Mouse (Mus musculus): Measurements from ENCODE around the gene Slitrk1. TPM values are rescaled to one million over a fixed set of nuclear protein-coding genes. Genes with fewer than 3 reads are reported as not detected.

Slitrk1 gene
- polyA plus RNA-seq (2016; fragmentation: Nextera tagmentation; extraction: Ambion mirVana) = 0.89 and 1.1 TPM in 2 replicates

GRCm38 (mm10) chr14:108913714-108914263 is at the start of gene Slitrk1:
Gene Slitrk1, minus strand, starts transcription at chr14:108914158.
- DNase-seq (ENCODE audit: low spot score) = peak; percentile 87
- under 1% methylated on average over 25 of the region's 25 CpGs for WGBS
- H3K27me3 ChIP-seq (replicated peaks; ENCODE audit: low read depth, poor library complexity, severe bottlenecking) = peaks cover 49% of the 10 kb centered on the region
- H3K27ac ChIP-seq (replicated peaks) = peak within 1 kb of the TSS; percentile 59
- H3K4me3 ChIP-seq = peak within 1 kb of the TSS; percentile 58
- H3K36me3 ChIP-seq (replicated peaks) = no peaks in the 10 kb centered on the region
- H3K4me1 ChIP-seq = peaks cover 39% of the 10 kb centered on the region
- H3K9me3 ChIP-seq = no peaks in the 10 kb centered on the region

GRCm38 (mm10) chr14:108935777-108936176 is 21.8 kb upstream of the Slitrk1 start:
- Histone ChIP-seq H3K27me3 (replicated peaks; ENCODE audit: low read depth, poor library complexity, severe bottlenecking) (no peaks in the 10 kb centered on the region), H3K4me1 (no peaks in the 10 kb centered on the region), H3K4me3 (no peak overlapping the region), H3K27ac (replicated peaks) (no peak overlapping the region), H3K36me3 (replicated peaks) (no peaks in the 10 kb centered on the region), H3K9me3 (no peaks in the 10 kb centered on the region)
- whole genome bisulfite sequencing = 72% methylated on average over 1 of the region's 1 CpGs
- DNase-seq (ENCODE audit: low spot score) = no peak

GRCm38 (mm10) chr14:108914336-108914735 is 378 bp upstream of the Slitrk1 start:
- H3K36me3 ChIP-seq (replicated peaks) = no peaks in the 10 kb centered on the region
- WGBS = 14% methylated on average over 16 of the region's 16 CpGs
- no peaks in the 10 kb centered on the region for H3K9me3 ChIP-seq
- H3K4me1 ChIP-seq = peaks cover 39% of the 10 kb centered on the region
- no peak overlapping the region for H3K27ac ChIP-seq (replicated peaks)
- no peak for DNase-seq (ENCODE audit: low spot score)
- H3K4me3 ChIP-seq = peak overlapping the region; percentile 58
- H3K27me3 ChIP-seq (replicated peaks; ENCODE audit: low read depth, poor library complexity, severe bottlenecking) = peaks cover 44% of the 10 kb centered on the region

- Histone ChIP-seq H3K4me1 (peaks cover 39% of the 10 kb centered on the region), H3K36me3 (replicated peaks) (no peaks in the 10 kb centered on the region), H3K27me3 (replicated peaks; ENCODE audit: low read depth, poor library complexity, severe bottlenecking) (peaks cover 49% of the 10 kb centered on the region), H3K9me3 (no peaks in the 10 kb centered on the region), H3K27ac (replicated peaks) (no peak overlapping the region), H3K4me3 (peak overlapping the region; percentile 58)
- 2% methylated on average over 21 of the region's 21 CpGs for WGBS
- peak; percentile 15 for DNase-seq (ENCODE audit: low spot score)
Observed at GRCm38 (mm10) chr14:108912876-108913490, 975 bp downstream of the Slitrk1 start.

GRCm38 (mm10) chr14:108912021-108912875 is 1.7 kb downstream of the Slitrk1 start:
- peaks cover 39% of the 10 kb centered on the region for H3K4me1 ChIP-seq
- DNase-seq (ENCODE audit: low spot score) = peak; percentile 35
- peaks cover 49% of the 10 kb centered on the region for H3K27me3 ChIP-seq (replicated peaks; ENCODE audit: low read depth, poor library complexity, severe bottlenecking)
- H3K4me3 ChIP-seq = peak overlapping the region; percentile 58
- no peaks in the 10 kb centered on the region for H3K9me3 ChIP-seq
- no peaks in the 10 kb centered on the region for H3K36me3 ChIP-seq (replicated peaks)
- H3K27ac ChIP-seq (replicated peaks) = no peak overlapping the region
- 2% methylated on average over 24 of the region's 24 CpGs for WGBS

- Histone ChIP-seq H3K36me3 (replicated peaks) (no peaks in the 10 kb centered on the region), H3K9me3 (no peaks in the 10 kb centered on the region), H3K27me3 (replicated peaks; ENCODE audit: low read depth, poor library complexity, severe bottlenecking) (peaks cover 49% of the 10 kb centered on the region), H3K27ac (replicated peaks) (no peak overlapping the region), H3K4me1 (peaks cover 39% of the 10 kb centered on the region), H3K4me3 (peak overlapping the region; percentile 58)
- peak; percentile 31 for DNase-seq (ENCODE audit: low spot score)
- WGBS = 1% methylated on average over 24 of the region's 24 CpGs
Observed at GRCm38 (mm10) chr14:108911138-108911841, 2.7 kb downstream of the Slitrk1 start.

- 2% methylated on average over 19 of the region's 19 CpGs for WGBS
- no peaks in the 10 kb centered on the region for H3K9me3 ChIP-seq
- no peaks in the 10 kb centered on the region for H3K36me3 ChIP-seq (replicated peaks)
- no peak for DNase-seq (ENCODE audit: low spot score)
- H3K4me1 ChIP-seq = peaks cover 39% of the 10 kb centered on the region
- no peak overlapping the region for H3K27ac ChIP-seq (replicated peaks)
- H3K4me3 ChIP-seq = peak overlapping the region; percentile 58
- peaks cover 49% of the 10 kb centered on the region for H3K27me3 ChIP-seq (replicated peaks; ENCODE audit: low read depth, poor library complexity, severe bottlenecking)
Observed at GRCm38 (mm10) chr14:108910449-108911137, 3.4 kb downstream of the Slitrk1 start.

GRCm38 (mm10) chr14:108909336-108909953 is 4.5 kb downstream of the Slitrk1 start:
- Histone ChIP-seq H3K4me3 (peak overlapping the region; percentile 21; the same call in 1 of the 2 replicates), H3K36me3 (replicated peaks) (no peaks in the 10 kb centered on the region), H3K27me3 (replicated peaks; ENCODE audit: low read depth, poor library complexity, severe bottlenecking) (peaks cover 49% of the 10 kb centered on the region), H3K27ac (replicated peaks) (no peak overlapping the region), H3K9me3 (no peaks in the 10 kb centered on the region), H3K4me1 (peaks cover 39% of the 10 kb centered on the region)
- 15% methylated on average over 6 of the region's 6 CpGs for WGBS
- DNase-seq (ENCODE audit: low spot score) = peak; percentile 12

- no peaks in the 10 kb centered on the region for H3K4me1 ChIP-seq
- no peak overlapping the region for H3K4me3 ChIP-seq
- H3K9me3 ChIP-seq = no peaks in the 10 kb centered on the region
- H3K36me3 ChIP-seq (replicated peaks) = no peaks in the 10 kb centered on the region
- DNase-seq (ENCODE audit: low spot score) = no peak
- 81% methylated on average over 7 of the region's 7 CpGs for WGBS
- no peaks in the 10 kb centered on the region for H3K27me3 ChIP-seq (replicated peaks; ENCODE audit: low read depth, poor library complexity, severe bottlenecking)
- H3K27ac ChIP-seq (replicated peaks) = no peak overlapping the region
Observed at GRCm38 (mm10) chr14:108898601-108899000, 15.4 kb downstream of the Slitrk1 start.

- no peaks in the 10 kb centered on the region for H3K9me3 ChIP-seq
- no peaks in the 10 kb centered on the region for H3K27me3 ChIP-seq (replicated peaks; ENCODE audit: low read depth, poor library complexity, severe bottlenecking)
- H3K36me3 ChIP-seq (replicated peaks) = no peaks in the 10 kb centered on the region
- no peak for DNase-seq (ENCODE audit: low spot score)
- H3K4me1 ChIP-seq = no peaks in the 10 kb centered on the region
- 68% methylated on average over 2 of the region's 2 CpGs for WGBS
- H3K27ac ChIP-seq (replicated peaks) = no peak overlapping the region
- H3K4me3 ChIP-seq = no peak overlapping the region
Observed at GRCm38 (mm10) chr14:108895456-108895855, 18.5 kb downstream of the Slitrk1 start.

GRCm38 (mm10) chr14:108867816-108868215 is 46.1 kb downstream of the Slitrk1 start:
- no peaks in the 10 kb centered on the region for H3K4me1 ChIP-seq
- no peaks in the 10 kb centered on the region for H3K9me3 ChIP-seq
- H3K27ac ChIP-seq (replicated peaks) = no peak overlapping the region
- H3K27me3 ChIP-seq (replicated peaks; ENCODE audit: low read depth, poor library complexity, severe bottlenecking) = no peaks in the 10 kb centered on the region
- H3K36me3 ChIP-seq (replicated peaks) = no peaks in the 10 kb centered on the region
- DNase-seq (ENCODE audit: low spot score) = no peak
- no peak overlapping the region for H3K4me3 ChIP-seq
